Mouse (Mus musculus): ENCODE measurements around the gene Olfr743. TPM values are rescaled to one million over a fixed set of nuclear protein-coding genes. Genes with fewer than 3 reads are reported as not detected.
"Not testable (repeated sequence)": the region's sequence is repeated elsewhere in the genome, so short reads cannot be mapped to it uniquely, and the experiment has no call there.

Gene Olfr743
- polyA plus RNA-seq (2014; fragmentation: Nextera tagmentation; extraction: Ambion mirVana), result not detected in 2 replicates

DNA sequence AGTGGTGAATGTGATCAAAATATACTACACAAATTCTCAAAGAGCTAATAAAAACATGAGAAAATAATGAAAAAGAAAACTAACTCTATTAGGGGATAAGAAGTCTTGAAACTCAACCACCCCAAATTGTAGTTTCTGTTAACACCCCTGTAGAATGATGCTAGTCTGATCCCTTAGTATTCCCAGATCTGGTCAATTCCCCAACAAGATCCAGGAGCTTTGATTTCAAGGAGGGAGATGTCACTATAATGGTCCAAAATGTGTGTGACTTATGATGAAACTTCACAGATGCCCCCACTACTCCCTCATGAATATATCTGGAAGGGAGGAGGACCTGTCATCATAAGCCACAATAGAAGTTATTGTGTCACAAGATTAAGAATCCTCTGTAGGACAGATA lies at the start of gene Olfr743:
Gene Olfr743, plus strand, starts transcription at position 301 of the 400 bp plus-strand sequence.
- Histone ChIP-seq H3K4me1 (ENCODE audit: control insufficient read depth, insufficient read depth, low read length) (no peaks in the 10 kb centered on the region), H3K4me2 (replicated peaks; ENCODE audit: low read depth, low read length) (no peak within 1 kb of the TSS), H3K27ac (ENCODE audit: low read length) (no peak within 1 kb of the TSS), H3K9me3 (ENCODE audit: control insufficient read depth, low read depth, low read length) (no peaks in the 10 kb centered on the region), H3K36me3 (ENCODE audit: control insufficient read depth, insufficient read depth, low read length) (no peaks in the 10 kb centered on the region), H3K9ac (replicated peaks; ENCODE audit: low read depth, low read length) (no peak within 1 kb of the TSS), H3K27me3 (ENCODE audit: control insufficient read depth, insufficient read depth, low read length) (no peaks in the 10 kb centered on the region), H3K4me3 (ENCODE audit: low read depth, low read length) (no peak within 1 kb of the TSS)
- ATAC-seq (ENCODE audit: insufficient number of reproducible peaks, insufficient read depth, low FRiP score, low read depth), result no peak

DNA sequence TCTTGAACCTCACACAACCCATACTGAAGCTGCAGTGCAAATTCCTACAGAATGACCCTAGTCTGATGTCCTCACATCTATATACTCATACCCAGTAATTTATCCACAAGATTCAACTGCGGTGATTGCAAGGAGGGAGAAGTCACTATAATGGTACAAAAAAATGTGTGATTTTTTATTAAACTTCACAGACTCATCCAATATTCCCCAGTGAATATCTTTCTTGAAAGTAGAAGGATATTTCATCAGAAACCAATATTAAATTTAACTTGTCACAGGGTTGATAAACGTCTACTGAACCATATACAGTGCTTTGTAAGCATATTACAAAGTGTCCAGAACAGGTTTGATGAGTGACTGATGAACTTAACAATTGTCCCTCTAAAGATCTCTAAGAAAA lies 49.2 kb upstream of the Olfr743 start, which contains the start of gene Olfr741:
Gene Olfr741, plus strand, starts transcription at position 301 of the 400 bp plus-strand sequence.
- no peak within 1 kb of the TSS for H3K4me3 ChIP-seq (ENCODE audit: low read depth, low read length)

GRCm38 (mm10) chr14:50478406-50478805 lies 43.2 kb upstream of the Olfr743 start:
- no peaks in the 10 kb centered on the region for H3K36me3 ChIP-seq (ENCODE audit: control insufficient read depth, insufficient read depth, low read length)

More for the DNA sequence above, 49.2 kb upstream of the Olfr743 start, which contains the start of gene Olfr741:
- 68% methylated on average over 2 of the region's 2 CpGs for WGBS
- Histone ChIP-seq H3K27me3 (ENCODE audit: control insufficient read depth, insufficient read depth, low read length) (no peaks in the 10 kb centered on the region), H3K9me3 (ENCODE audit: control insufficient read depth, low read depth, low read length) (no peaks in the 10 kb centered on the region), H3K27ac (ENCODE audit: low read length) (no peak within 1 kb of the TSS), H3K4me1 (ENCODE audit: control insufficient read depth, insufficient read depth, low read length) (no peaks in the 10 kb centered on the region), H3K4me2 (replicated peaks; ENCODE audit: low read depth, low read length) (no peak within 1 kb of the TSS), H3K9ac (replicated peaks; ENCODE audit: low read depth, low read length) (no peak within 1 kb of the TSS), H3K36me3 (ENCODE audit: control insufficient read depth, insufficient read depth, low read length) (no peaks in the 10 kb centered on the region)
- no peak for ATAC-seq (ENCODE audit: insufficient number of reproducible peaks, insufficient read depth, low FRiP score, low read depth)

GRCm38 (mm10) chr14:50503300-50503699 lies 18.3 kb upstream of the Olfr743 start, which contains the start of gene Olfr742:
TSS of gene Olfr742 (plus strand) at chr14:50503600.
- no peaks in the 10 kb centered on the region for H3K36me3 ChIP-seq (ENCODE audit: control insufficient read depth, insufficient read depth, low read length)
- no peaks in the 10 kb centered on the region for H3K9me3 ChIP-seq (ENCODE audit: control insufficient read depth, low read depth, low read length)
- H3K9ac ChIP-seq (replicated peaks; ENCODE audit: low read depth, low read length), result no peak within 1 kb of the TSS
- no peak within 1 kb of the TSS for H3K4me3 ChIP-seq (ENCODE audit: low read depth, low read length)
- no peak for ATAC-seq (ENCODE audit: insufficient number of reproducible peaks, insufficient read depth, low FRiP score, low read depth)
- H3K27ac ChIP-seq (ENCODE audit: low read length), result no peak within 1 kb of the TSS
- no peaks in the 10 kb centered on the region for H3K4me1 ChIP-seq (ENCODE audit: control insufficient read depth, insufficient read depth, low read length)
- 57% methylated on average over 2 of the region's 2 CpGs for WGBS
- H3K27me3 ChIP-seq (ENCODE audit: control insufficient read depth, insufficient read depth, low read length), result no peaks in the 10 kb centered on the region
- H3K4me2 ChIP-seq (replicated peaks; ENCODE audit: low read depth, low read length), result no peak within 1 kb of the TSS

More at GRCm38 (mm10) chr14:50478406-50478805, 43.2 kb upstream of the Olfr743 start:
- no peaks in the 10 kb centered on the region for H3K4me1 ChIP-seq (ENCODE audit: control insufficient read depth, insufficient read depth, low read length)
- no peaks in the 10 kb centered on the region for H3K27me3 ChIP-seq (ENCODE audit: control insufficient read depth, insufficient read depth, low read length)
- 73% methylated on average over 2 of the region's 2 CpGs for WGBS
- H3K27ac ChIP-seq (ENCODE audit: low read length), result no peak overlapping the region
- no peak overlapping the region for H3K4me2 ChIP-seq (replicated peaks; ENCODE audit: low read depth, low read length)
- no peaks in the 10 kb centered on the region for H3K9me3 ChIP-seq (ENCODE audit: control insufficient read depth, low read depth, low read length)
- ATAC-seq (ENCODE audit: insufficient number of reproducible peaks, insufficient read depth, low FRiP score, low read depth), result no peak
- H3K9ac ChIP-seq (replicated peaks; ENCODE audit: low read depth, low read length), result no peak overlapping the region
- H3K4me3 ChIP-seq (ENCODE audit: low read depth, low read length), result no peak overlapping the region

DNA sequence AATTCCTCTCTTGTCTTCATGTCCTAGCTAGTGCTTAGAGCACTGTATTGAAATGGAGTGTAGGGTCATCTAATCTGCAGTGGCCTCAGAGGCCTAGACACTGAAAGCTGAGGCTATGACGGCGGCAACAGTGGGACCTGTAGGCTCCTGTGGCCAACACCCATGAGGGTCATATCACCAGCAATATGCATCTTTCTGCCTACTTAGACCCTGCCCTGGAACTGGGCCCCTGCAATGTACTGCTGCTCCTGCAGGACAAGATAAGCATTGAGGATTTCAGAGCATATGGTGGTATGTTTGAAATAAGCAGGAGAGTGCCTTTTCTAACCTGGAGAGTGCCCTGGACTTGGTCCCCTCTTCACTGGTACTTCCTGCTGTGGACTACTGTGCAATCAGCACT lies 31.1 kb downstream of the Olfr743 start:
- WGBS, result 96% methylated on average over 2 of the region's 2 CpGs
- ATAC-seq (ENCODE audit: insufficient number of reproducible peaks, insufficient read depth, low FRiP score, low read depth), result no peak
- no peak overlapping the region for H3K9ac ChIP-seq (replicated peaks; ENCODE audit: low read depth, low read length)

DNA sequence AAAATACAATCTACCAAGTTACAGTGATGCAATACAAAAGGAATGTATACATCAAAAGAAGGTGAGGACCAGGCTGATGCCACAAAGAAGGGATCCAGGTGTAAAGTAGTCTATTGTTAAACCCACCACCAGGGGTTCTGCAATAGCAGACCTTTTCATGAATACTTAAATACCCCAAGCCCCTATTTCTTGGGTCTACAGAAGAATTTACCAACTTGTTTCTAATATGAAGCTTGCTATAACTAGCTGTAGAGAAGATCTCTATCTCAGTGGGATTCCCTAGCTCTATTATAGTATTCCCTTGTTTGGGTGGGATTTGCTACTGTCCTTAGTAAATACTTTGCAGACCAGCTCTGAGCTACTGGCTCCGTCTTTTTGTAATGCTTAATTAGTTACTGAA lies 51.4 kb downstream of the Olfr743 start:
- H3K27me3 ChIP-seq (ENCODE audit: control insufficient read depth, insufficient read depth, low read length); H3K4me3 ChIP-seq (ENCODE audit: low read depth, low read length); H3K4me2 ChIP-seq (replicated peaks; ENCODE audit: low read depth, low read length); H3K36me3 ChIP-seq (ENCODE audit: control insufficient read depth, insufficient read depth, low read length); H3K27ac ChIP-seq (ENCODE audit: low read length); ATAC-seq (ENCODE audit: insufficient number of reproducible peaks, insufficient read depth, low FRiP score, low read depth); H3K9ac ChIP-seq (replicated peaks; ENCODE audit: low read depth, low read length); H3K4me1 ChIP-seq (ENCODE audit: control insufficient read depth, insufficient read depth, low read length); H3K9me3 ChIP-seq (ENCODE audit: control insufficient read depth, low read depth, low read length): not testable (repeated sequence)
- WGBS, result 70% methylated on average over 1 of the region's 1 CpGs

More for the DNA sequence above, 31.1 kb downstream of the Olfr743 start:
- H3K4me1 ChIP-seq (ENCODE audit: control insufficient read depth, insufficient read depth, low read length), result no peaks in the 10 kb centered on the region
- H3K27me3 ChIP-seq (ENCODE audit: control insufficient read depth, insufficient read depth, low read length), result no peaks in the 10 kb centered on the region
- H3K9me3 ChIP-seq (ENCODE audit: control insufficient read depth, low read depth, low read length), result no peaks in the 10 kb centered on the region
- H3K36me3 ChIP-seq (ENCODE audit: control insufficient read depth, insufficient read depth, low read length), result no peaks in the 10 kb centered on the region
- no peak overlapping the region for H3K4me3 ChIP-seq (ENCODE audit: low read depth, low read length)
- no peak overlapping the region for H3K4me2 ChIP-seq (replicated peaks; ENCODE audit: low read depth, low read length)
- H3K27ac ChIP-seq (ENCODE audit: low read length), result no peak overlapping the region

Other genes starting within 250 kb of the Olfr743 start
- gene Olfr732, start 237.6 kb upstream of the Olfr743 start, polyA plus RNA-seq (2014; fragmentation: Nextera tagmentation; extraction: Ambion mirVana), result not detected in 2 replicates
- gene Olfr733, start 220.3 kb upstream of the Olfr743 start, polyA plus RNA-seq (2014; fragmentation: Nextera tagmentation; extraction: Ambion mirVana), result not detected in 2 replicates
- gene Olfr734, start 195.1 kb upstream of the Olfr743 start, polyA plus RNA-seq (2014; fragmentation: Nextera tagmentation; extraction: Ambion mirVana), result not detected in 2 replicates
- not detected in 2 replicates for gene Olfr735, start 173.0 kb upstream of the Olfr743 start, polyA plus RNA-seq (2014; fragmentation: Nextera tagmentation; extraction: Ambion mirVana)
- gene Tlr11, start 163.9 kb upstream of the Olfr743 start, polyA plus RNA-seq (2014; fragmentation: Nextera tagmentation; extraction: Ambion mirVana), result not detected in 2 replicates
- gene Olfr736, start 140.7 kb upstream of the Olfr743 start, polyA plus RNA-seq (2014; fragmentation: Nextera tagmentation; extraction: Ambion mirVana), result not detected in 2 replicates
- not detected in 2 replicates for gene Olfr738, start 114.3 kb upstream of the Olfr743 start, polyA plus RNA-seq (2014; fragmentation: Nextera tagmentation; extraction: Ambion mirVana)
- gene Olfr739, start 103.2 kb upstream of the Olfr743 start, polyA plus RNA-seq (2014; fragmentation: Nextera tagmentation; extraction: Ambion mirVana), result not detected in 2 replicates
- gene Olfr740, start 76.3 kb upstream of the Olfr743 start, polyA plus RNA-seq (2014; fragmentation: Nextera tagmentation; extraction: Ambion mirVana), result not detected in 2 replicates
- gene Olfr741, start 49.1 kb upstream of the Olfr743 start, polyA plus RNA-seq (2014; fragmentation: Nextera tagmentation; extraction: Ambion mirVana), result not detected in 2 replicates
- not detected in 2 replicates for gene Olfr742, start 18.2 kb upstream of the Olfr743 start, polyA plus RNA-seq (2014; fragmentation: Nextera tagmentation; extraction: Ambion mirVana)
- not detected in 2 replicates for gene Olfr744, start 93.0 kb downstream of the Olfr743 start, polyA plus RNA-seq (2014; fragmentation: Nextera tagmentation; extraction: Ambion mirVana)
- gene Olfr745, start 117.5 kb downstream of the Olfr743 start, polyA plus RNA-seq (2014; fragmentation: Nextera tagmentation; extraction: Ambion mirVana), result not detected in 2 replicates
- not detected in 2 replicates for gene Olfr746, start 125.2 kb downstream of the Olfr743 start, polyA plus RNA-seq (2014; fragmentation: Nextera tagmentation; extraction: Ambion mirVana)
- gene Olfr747, start 171.4 kb downstream of the Olfr743 start, polyA plus RNA-seq (2014; fragmentation: Nextera tagmentation; extraction: Ambion mirVana), result not detected in 2 replicates
- not detected in 2 replicates for gene Olfr748, start 185.5 kb downstream of the Olfr743 start, polyA plus RNA-seq (2014; fragmentation: Nextera tagmentation; extraction: Ambion mirVana)
- not detected in 2 replicates for gene Olfr749, start 223.3 kb downstream of the Olfr743 start, polyA plus RNA-seq (2014; fragmentation: Nextera tagmentation; extraction: Ambion mirVana)